Comparison of ENCODE assay signal across 21 mouse cellular contexts in the genomic region with DNA sequence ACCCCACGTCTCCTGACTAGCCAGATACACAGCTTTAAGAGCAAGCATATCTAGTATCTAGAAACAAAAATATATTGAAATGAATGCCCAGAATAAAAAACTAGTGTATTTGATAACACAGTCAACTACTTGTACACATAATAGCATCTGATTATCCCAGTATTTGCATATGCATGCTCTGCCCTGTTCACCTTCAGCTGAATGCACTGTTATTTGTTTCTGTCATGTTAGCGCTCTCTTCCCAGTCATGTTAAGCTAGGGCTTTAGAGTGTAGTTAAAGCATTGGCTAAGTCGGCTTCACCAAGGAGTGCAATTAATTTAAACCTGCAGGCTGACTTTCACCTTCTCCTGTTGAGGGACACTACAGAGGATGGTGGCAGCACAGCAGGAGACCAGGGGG.
"Had no signal": no experiment of that assay in that cellular context is flagged by ENCODE, and none has a peak within 500 bp of the region (broad histone marks: within the 10 kb centered on the region; RNA-seq: fewer than 3 reads in every experiment).

No protein-coding gene starts in this region.

- ATAC-seq: intestine, postnatal 0 days; liver, postnatal 0 days; lung, postnatal 0 days had no signal

- H3K4me2 ChIP-seq: limb, embryonic 12.5 days; limb, embryonic 15.5 days; liver, embryonic 11.5 days; lung, embryonic 14.5 days; neural tube, embryonic 12.5 days; neural tube, embryonic 15.5 days; stomach, embryonic 15.5 days had no signal

- DNase-seq: kidney, adult 2 months; kidney, postnatal 25 days; left cerebral cortex, postnatal 4 days; liver, postnatal 0 days; lung, embryonic 14.5 days; right cerebral cortex, adult 18-20 months; right cerebral cortex, postnatal 25 days; spleen, adult 18-20 months; thymus, postnatal 25 days had no signal

- H3K4me1 ChIP-seq: neural tube, embryonic 12.5 days; stomach, embryonic 15.5 days had no signal

- H3K36me3 ChIP-seq: limb, embryonic 12.5 days; limb, embryonic 15.5 days; neural tube, embryonic 12.5 days; neural tube, embryonic 15.5 days; stomach, embryonic 15.5 days had no signal

- H3K4me3 ChIP-seq: layer of hippocampus, adult 2 months; limb, embryonic 12.5 days; limb, embryonic 15.5 days; neural tube, embryonic 12.5 days; neural tube, embryonic 15.5 days; stomach, embryonic 15.5 days had no signal

- H3K27ac ChIP-seq: kidney, postnatal 0 days; layer of hippocampus, adult 2 months; limb, embryonic 12.5 days; limb, embryonic 15.5 days; liver, embryonic 14.5 days; macrophage; neural tube, embryonic 12.5 days; neural tube, embryonic 15.5 days; stomach, embryonic 15.5 days had no signal

- H3K9ac ChIP-seq: limb, embryonic 12.5 days; limb, embryonic 15.5 days; liver, embryonic 14.5 days; liver, postnatal 0 days; lung, embryonic 14.5 days; neural tube, embryonic 12.5 days; neural tube, embryonic 15.5 days; stomach, embryonic 15.5 days had no signal

- H3K9me3 ChIP-seq: limb, embryonic 12.5 days; limb, embryonic 15.5 days; neural tube, embryonic 12.5 days; neural tube, embryonic 15.5 days; stomach, embryonic 15.5 days had no signal

- H3K27me3 ChIP-seq: limb, embryonic 12.5 days; limb, embryonic 15.5 days; neural tube, embryonic 12.5 days; neural tube, embryonic 15.5 days; stomach, embryonic 15.5 days had no signal
